Mouse (Mus musculus) monocyte, adult 2 months (primary cell): ENCODE measurements around the gene Syne2.

ENCODE experiments used
- DNase-seq, 2 experiments: peaks; one replicate each; pipeline ENCODE4 v3.0.0; 2022; ENCODE audit warnings: low spot score in 2 of 2, low read depth in 1 of 2

Gene Syne2

DNA sequence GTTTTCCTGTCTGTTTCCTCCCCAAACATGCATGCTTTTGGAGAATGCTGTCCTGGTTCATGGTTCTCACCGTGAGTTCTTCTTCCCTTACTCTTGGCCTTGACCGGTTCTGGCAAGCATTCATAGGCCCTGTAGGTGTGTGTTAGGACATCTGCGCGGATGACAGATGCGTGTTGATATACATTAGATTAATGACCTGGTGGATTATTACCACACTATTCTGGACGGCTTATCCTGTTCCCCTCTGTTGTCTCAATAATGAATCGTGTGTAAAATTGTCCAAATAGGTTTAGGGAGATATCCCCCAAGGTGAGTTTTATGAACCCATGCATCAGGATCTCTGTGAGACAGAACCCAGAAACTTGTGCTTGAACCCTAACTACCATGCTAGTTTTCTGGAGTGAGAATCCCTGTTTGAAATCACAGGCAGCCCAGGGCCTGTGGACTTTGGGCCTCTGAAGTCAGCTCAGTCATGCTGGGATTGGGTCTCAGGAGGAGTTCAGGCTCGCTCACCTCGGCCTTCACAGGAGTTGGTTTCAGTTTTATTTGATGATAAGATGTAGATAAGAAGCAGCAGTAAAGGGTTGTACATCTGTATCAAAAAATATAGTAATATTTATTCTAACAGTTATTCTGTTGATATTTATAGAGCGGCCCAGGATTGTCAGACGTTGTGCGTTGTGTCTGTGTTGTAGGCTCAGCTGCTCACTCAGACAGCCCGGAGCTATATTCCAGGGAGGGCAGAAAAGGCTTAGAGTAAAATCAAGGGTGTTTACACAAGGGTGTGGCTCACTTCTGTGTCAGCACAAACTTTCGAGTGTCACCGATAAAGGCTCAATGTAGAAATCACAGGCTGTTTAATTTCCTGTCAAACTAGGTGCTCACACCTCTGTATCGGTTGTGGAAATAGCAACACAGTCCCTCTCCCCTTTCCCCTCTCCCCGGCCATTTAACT is 48.8 kb downstream of the Syne2 start:
- no peak for DNase-seq

DNA sequence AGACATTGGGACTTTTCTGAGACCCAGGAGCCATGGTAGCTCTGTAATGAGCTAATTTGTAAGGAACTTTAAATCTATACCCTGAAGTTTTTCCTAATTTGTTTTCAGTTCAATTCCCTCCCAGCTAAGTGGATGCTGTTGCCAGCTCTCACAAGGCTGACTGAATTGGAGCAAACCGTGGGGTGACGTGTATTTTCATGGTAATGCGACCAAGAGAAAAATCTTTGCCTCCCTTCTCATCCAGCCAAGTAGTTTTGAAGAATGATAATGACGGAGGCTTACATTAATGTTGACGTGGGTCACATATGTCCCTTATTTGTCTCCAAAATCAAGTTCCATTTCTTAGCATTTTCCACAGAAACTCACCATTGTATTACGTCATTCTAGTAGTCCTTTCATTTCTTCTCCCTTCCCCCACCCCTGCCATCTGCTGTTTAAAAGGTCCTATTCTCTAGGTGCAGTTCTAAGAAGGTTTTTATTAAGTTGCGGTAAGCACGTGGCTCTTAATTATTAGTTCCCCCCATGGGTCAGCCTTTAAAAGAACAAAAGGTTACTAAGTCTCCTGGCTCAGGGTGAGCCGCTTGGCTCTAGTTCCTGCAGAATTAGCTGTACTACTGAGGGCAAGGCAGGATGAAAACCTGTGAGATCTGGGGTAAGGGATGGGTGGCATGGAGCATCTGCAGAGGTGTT is 55.8 kb downstream of the Syne2 start:
- no peak for DNase-seq

DNA sequence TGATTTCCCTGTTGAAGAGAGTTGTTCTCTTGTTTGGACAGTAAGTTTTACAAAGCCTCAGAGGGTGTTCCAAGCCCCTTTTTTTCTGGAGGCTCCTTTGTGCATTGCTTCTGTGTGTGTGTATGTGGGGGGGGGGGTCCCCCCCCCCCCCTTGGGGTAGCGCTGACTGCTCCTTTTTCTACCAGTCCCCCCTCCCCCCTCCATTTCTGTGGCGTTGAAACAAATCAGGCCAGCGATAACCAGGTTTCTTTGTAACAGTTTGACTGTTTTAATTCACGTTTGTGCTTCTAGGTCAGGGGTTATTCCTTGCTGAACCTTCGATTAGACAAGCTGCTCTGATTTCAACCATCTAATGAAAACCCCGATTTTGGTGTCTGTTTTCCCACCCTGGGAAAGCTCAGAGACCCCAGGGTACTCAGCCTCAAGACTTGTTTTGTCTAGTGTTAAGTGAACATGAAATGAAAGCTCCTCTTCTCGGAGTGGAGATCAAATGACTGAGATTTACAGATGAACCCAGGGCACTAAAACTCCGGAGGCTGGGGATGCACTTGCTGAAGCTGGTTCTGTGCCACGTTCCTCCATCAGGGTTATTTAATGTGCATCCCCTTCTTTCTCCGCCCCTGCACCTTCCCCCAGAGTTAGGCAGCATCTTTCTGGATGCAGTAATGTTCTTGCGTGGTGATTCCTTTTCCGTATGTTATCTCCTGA is 56.5 kb downstream of the Syne2 start:
- no peak for DNase-seq

DNA sequence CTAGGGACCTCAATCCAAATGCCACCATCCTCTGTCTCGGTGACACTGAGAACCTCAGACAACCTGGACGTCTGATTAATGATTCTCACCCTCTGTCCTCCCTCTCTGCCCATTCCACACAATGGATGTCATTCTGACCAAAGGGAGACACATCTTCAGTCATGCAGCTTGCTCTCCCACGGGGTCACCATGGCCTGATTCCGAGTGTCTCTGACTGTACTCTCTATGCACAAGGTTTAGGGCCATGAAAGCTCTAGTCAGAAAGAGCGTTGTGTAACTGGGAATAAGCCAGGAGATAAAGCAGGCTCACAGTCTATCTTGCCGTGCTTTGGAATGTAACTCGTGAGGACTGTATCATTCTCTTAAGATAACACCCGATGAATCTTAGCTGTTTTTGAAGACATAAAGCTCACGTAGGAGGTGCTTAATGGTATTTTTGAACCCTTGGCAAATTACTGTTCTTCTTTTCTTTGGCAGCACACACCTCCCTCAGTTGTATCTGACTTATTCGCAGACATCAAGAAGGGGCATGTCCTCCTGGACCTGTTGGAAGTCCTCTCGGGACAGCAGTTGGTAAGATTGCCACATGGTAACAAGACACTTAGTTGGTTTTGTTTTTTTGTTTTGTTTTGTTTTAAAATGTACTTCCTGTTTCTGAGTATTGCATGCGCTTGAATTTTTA is 61.8 kb downstream of the Syne2 start:
- DNase-seq = no peak

DNA sequence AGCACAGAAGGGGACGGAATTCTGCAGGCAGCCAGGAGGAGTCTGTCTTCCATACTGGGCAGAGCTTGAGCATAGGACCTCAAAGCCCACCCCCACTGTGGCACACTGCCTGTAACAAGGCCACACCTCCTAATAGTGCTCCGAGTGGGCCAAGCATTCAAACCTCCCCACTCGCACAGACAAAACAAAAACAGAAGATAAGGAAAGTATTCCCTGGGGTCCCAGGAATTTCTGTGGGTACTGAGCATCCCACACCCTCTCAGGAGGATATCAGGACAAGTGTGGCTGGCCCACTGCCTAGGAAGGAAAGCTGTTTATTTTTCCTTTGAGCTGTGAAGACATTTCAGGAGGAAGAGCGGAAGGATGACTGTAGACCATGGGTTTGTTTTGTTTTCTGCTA is 63.6 kb downstream of the Syne2 start:
- DNase-seq = no peak

DNA sequence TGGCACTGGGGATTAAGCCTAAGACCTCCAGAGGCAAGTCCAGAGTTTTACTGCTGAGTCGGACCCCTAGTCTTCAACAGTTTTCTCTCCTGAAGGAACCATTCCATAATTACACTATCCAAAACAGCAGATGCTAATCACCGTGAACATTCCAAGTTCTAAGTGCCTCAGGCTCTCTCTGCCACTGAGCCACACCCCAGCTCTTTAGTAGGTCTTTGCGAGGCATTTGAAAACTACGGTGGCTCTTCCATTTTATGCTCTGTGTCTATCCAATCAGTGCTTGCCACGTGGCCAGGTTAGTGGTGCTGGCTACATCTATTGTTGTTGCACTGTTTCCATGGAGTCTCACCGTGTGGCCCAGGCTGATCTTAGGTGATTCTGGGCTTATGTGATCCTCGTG is 68.2 kb downstream of the Syne2 start:
- DNase-seq = no peak

DNA sequence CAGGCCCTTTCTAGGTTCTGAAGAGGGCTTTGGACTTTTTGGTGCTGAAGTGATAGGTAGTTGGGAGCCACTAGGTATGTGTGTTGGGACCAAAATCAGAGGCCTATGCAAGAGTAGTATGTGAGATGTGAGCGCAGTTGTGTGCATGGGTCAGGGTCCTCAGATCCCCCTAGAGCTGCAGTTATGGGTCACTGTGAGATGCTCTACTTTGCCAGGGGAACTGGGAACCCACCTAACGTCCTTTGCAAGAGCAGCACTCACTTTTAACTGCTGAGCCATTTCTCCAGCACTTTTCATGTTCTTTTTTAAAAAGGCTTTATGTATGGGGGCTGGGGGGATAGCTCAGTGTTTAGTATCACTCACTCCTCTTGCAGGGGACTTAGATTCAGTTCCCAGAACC is 69.0 kb downstream of the Syne2 start:
- DNase-seq = no peak

DNA sequence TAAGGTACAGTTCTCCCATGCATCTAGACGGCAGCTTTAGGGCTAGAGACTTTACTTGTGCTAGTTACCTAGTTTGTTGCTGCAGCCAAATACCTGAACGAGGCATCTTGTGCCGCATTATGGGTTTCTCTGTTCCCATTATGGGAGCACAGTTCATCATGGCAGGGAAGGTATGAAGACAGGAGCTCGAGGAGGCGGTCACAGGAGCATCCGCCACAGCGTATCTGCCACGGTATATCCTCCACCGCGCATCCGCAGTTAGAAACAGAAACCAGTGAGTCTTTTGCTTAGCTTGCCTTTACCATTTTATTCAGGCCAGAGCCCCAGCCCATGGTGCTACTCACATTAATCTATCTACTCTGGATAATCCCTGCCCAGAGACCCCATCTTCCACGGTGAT is 70.8 kb downstream of the Syne2 start:
- DNase-seq = no peak

DNA sequence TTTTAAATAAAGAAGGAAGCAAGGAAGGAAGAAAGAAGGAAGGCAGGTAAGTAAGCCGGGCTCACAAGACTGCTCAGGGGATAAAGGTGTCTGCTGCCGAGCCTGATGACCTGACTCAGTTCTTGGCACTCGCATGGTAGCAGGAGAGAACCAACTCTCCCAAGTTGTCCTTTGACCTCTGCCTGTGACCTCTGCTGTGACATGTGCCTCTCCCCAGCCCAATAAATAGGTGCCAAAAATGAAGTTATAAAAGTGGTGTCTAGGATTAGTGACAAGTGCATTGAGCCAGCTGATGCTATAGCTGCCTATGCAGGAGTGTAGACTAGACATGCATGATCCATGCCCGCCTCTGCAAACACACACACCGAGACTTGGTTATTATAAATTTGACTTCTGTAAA is 73.3 kb downstream of the Syne2 start:
- no peak for DNase-seq

DNA sequence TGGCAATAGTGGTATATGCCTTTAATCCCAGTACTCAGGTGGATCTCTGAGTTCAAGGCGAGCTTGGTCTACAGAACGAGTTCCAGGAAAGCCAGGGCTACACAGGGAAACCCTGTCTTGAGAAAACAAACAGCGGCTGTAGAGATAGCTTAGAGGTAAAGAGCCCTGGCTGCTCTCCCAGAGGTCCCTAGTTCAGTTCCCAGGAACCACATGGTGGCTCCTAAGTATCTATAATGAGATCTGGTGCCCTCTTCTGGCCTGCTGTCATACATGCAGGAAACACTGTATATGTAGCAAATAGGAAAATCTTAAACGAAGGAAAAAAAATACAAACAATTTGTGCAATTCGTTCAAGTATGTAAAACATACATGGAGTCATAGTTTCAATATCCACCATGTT is 75.5 kb downstream of the Syne2 start:
- DNase-seq = no peak

DNA sequence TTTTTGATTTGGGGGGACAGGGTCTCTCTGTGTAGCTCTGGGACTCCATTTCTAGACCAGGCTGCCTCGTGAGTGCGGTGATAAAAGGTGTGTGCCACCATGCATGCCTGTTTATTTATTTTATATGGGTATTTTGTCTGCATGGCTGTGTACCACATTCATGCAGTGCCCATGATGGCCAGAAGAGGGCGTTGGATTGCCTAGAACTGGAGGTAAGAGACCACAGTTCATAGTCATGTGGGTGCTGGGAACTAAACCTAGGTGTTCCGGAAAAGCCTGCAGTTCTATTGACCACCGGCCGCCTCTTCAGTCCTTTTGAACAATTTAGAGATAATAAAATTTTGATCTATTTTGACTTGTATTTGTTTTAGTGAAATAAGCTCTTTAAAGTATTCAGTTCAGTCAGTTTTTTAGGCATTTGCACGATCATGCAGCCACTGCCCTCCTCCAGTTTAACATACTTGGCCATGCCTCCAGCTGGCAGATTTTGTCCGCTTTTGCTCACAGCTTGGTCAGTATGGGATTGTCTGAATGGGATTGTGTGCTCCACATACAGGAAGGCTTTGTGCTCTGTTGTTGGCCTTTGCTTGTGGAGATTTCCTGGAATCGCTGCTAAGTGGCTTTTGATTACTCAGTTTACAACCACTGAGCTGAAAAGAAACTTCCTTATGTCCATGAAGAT is 76.5 kb downstream of the Syne2 start:
- no peak for DNase-seq

DNA sequence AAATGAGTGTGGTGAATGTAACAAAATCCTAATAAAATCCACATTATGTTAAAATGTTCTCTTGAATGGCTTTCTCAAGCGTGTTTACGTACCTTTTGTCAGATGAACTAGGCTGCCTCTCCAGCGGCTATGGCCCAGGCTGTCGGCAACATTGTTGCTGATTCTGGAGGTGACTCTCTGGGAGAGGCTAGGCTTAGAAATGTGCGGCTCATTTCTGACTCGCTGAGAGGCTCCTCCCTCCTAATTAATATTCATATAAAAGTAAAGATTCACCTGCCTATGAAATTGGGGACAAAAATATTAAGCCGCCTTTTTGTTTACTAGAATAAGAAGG is 77.0 kb downstream of the Syne2 start:
- no peak for DNase-seq

DNA sequence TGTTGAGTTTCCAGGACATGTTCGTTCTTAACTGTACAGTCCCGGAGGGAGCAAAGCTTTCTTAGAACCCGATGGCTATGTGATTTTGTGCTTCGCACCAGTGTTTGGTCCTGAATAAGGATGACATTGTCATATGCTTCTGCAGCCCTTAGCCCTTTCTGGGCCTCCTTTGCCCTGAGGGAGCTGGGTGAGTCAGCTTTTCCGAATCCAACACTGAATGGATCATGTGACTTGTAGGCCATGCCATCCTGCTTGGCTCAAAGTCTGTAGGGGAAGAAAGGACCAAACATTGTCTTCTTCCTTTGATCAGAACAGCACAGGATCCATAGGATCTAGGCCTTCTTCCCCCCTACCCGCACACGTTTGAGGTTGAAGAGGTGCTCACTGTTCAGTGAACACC is 79.9 kb downstream of the Syne2 start:
- no peak for DNase-seq

DNA sequence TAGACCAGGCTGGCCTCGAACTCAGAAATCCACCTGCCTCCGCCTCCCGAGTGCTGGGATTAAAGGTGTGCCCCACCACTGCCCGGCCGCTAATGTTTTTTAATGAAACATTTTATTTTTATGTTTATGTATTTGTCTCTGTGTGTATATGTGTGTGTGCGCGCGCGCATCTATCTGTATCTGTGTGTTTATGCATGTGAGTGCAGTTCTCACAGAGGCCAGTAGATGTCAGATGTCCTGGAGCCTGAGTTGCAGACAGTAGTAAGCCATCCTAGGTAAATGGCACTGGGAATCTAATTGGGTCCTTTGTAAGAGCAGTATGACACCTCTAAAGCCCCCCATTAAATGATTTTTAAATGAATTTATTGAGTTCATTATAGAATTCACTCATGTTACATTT is 83.8 kb downstream of the Syne2 start:
- no peak for DNase-seq

DNA sequence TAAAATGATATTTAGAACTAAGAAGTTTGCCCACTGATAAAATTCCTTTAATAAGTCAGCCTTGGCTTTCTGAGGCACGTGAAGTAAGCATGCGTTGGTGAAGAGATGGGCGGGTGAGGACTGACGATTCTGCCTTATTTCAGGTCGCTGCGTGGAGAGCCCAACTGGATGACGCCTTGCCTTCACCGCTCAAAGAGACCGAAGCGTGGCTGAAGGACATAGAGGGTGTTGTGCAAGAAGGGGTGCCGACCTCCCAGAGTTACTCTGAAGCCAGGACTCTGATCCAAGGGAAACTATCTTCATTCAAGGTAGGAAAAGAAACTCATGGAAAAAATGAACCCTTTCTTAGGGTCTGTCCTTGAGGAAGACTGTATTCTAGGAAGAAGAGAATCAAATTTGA is 86.1 kb downstream of the Syne2 start:
- no peak for DNase-seq

DNA sequence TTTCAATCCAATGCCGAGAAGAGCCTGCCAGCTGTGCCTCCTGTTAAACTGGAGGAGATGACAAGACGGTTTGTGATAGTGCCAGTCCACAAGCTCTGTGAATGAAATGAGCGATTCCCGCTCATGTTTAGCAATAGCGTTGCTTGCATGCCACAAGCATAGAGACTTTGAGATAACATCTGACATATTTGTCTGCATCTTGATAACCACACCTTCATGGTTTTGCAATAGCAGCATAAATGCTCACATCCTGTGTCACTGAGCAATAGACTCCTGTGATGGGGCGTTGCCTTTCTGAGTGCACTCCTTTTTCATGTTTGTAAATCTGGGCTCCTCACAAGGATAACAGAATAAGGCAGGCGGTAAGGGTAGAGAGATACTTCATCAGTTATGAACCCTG is 87.4 kb downstream of the Syne2 start:
- no peak for DNase-seq

DNA sequence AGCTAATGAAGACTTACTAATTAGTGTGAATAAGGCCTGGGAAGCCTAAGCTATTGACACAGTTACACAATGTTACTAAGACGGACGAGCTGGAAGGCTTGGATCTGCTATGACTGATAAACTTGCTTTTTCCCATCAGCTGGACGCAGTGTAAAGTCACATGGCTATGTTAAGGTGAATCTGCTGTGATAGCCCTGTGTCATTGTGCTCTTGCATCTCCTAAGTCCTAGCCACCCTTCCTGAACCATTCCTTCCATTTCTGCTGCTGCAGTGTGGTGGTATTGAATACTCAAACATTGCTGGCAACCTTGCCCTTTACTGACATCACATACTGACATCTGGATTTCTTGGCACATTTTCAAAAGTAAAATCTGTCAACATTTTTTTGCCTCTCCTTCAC is 90.5 kb downstream of the Syne2 start:
- no peak for DNase-seq

DNA sequence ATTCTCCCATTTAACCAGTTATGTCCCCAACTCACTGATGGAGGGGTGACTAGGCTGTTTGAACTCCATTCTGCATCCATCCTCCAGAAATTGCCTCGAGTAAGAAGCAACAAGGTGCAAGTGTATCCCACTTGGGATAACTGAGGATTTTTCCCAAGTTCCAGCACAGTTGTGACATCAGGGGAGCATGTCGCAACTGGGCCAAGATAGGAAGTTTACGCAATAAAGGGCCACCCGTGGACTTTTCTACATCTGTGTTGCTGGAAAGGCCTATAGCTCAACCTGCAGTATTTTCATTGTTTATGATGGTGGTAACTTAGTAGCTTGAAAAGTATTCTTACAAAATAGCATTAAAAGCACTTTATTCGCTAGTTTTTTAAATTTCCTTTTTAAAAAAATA is 97.8 kb downstream of the Syne2 start:
- no peak for DNase-seq

DNA sequence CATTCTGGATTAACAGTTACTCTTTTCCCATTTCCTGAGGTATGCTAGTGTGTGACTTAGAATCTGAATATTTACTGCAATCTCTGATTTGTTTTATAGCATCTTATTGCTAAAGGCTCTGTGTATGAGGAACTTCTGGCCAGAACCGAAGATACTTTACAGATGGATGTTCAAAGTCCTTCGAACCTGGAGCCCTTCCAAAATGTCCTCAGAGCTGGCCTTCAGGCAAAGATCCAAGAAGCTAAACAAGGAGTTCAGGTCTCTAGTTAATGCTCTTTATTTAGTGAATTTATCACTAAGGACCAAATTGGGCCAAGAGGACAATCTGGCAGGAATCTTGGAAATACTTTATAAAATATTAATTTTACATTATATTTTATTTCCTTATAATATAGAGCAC is 100.5 kb downstream of the Syne2 start:
- DNase-seq = no peak

DNA sequence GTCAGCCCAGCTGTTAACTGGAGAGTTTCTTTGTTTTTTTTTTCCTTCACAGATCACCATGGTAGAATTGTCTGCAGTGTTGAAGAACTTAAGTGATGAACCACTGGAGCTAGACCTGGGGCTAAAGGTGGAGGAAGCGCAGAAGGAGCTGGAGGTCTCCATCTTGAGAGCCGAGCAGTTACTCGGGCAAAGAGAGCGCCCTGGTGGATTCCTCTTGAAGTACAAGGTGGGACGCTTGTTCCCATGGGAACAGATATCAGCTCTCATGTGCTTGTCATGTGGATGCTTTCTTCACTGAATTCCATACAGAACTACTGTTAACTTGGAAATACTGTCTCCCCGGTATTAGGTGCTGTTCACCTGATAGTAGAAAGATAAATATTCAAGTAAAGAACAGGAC is 101.0 kb downstream of the Syne2 start:
- DNase-seq = no peak

DNA sequence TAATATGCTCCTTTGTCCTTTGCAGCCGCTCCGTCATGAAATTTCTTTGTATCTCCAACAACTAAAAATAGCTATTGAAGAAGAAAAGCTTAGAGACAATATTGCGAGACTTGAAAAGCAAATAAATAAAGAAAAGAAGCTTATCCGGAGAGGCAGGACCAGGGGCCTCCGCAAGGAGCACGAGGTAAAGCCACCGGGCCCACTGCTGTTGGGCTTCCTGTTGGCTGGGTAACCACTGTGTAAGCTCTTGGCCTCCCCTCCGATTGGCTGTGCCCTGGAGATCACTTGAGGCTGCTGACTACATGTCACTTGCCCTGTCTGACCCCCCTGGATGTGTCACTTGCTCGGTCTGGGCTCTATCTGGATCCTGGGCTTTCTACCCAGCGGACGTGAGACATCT is 105.0 kb downstream of the Syne2 start:
- DNase-seq = no peak
